Mouse (Mus musculus): Measurements from ENCODE around the gene Serinc3. TPM values are rescaled to one million over a fixed set of nuclear protein-coding genes. Genes with fewer than 3 reads are reported as not detected.
A peak's percentile ranks its signal among the peaks of the same experiment; 100 is the strongest.

Gene Serinc3
- polyA plus RNA-seq, 1 experiment from 2014 or later = 92.7 TPM

DNA sequence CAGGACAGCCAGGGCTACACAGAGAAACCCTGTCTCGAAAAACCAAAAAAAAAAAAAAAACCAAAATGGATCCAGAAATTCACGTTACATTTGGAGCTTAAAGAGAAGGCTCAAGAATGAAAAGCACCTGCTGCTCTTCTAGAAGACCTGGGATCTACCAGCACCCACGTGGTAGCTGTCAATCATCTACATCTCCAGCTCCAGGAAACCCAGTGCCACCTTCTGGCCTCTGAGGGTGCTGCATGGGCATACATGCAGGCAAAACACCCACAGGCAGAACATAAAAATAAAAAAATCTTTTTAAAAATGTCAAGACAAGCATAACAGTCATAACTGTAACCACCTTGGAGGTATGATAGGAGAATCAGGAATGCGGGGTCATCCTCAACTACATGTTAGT is 47.3 kb downstream of the Serinc3 start:
- no peaks in the 10 kb centered on the region for H3K27me3 ChIP-seq (ENCODE audit: insufficient read depth, low read length)
- H3K4me3 ChIP-seq (ENCODE audit: low read depth, low read length) = no peak overlapping the region
- no peaks in the 10 kb centered on the region for H3K9me3 ChIP-seq (ENCODE audit: low read length)
- H3K4me1 ChIP-seq (ENCODE audit: insufficient read depth) = peaks cover 40% of the 10 kb centered on the region
- H3K36me3 ChIP-seq (replicated peaks; ENCODE audit: insufficient read depth, low read length) = no peaks in the 10 kb centered on the region
- TF ChIP-seq CTCF (IDR thresholded peaks at IDR 0.05; ENCODE audit: low read depth) (peak; percentile 80), EP300 (IDR thresholded peaks at IDR 0.05; ENCODE audit: low read depth) (no peak)
- H3K27ac ChIP-seq (ENCODE audit: low read depth) = peak overlapping the region; percentile 95
- ATAC-seq = no peak
- H3K4me2 ChIP-seq (ENCODE audit: low read depth, low read length) = no peak overlapping the region
- peak; percentile 82 for DNase-seq
- H3K9ac ChIP-seq (replicated peaks) = no peak overlapping the region
- 51% methylated on average over 4 of the region's 4 CpGs for WGBS (ENCODE audit: insufficient replicate concordance)

DNA sequence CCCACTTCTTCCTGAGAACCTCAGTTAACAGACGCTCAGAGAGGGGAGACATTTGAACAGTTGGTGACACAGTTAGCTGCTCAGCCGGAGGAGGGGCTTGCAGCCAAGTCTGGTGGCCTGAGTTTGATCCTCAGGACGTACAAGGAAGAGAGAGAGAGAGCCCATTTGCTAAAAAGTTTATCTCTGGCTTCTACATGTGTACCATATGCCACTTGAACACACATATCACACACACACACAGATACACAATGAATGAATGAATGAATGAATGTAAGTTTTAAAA is 48.1 kb downstream of the Serinc3 start:
- Histone ChIP-seq H3K9me3 (ENCODE audit: low read length) (no peaks in the 10 kb centered on the region), H3K4me3 (ENCODE audit: low read depth, low read length) (no peak overlapping the region), H3K9ac (replicated peaks) (0 out of 2 replicates have a peak overlapping the region, but pooled peaks have one; percentile 6), H3K36me3 (replicated peaks; ENCODE audit: insufficient read depth, low read length) (no peaks in the 10 kb centered on the region), H3K27me3 (ENCODE audit: insufficient read depth, low read length) (no peaks in the 10 kb centered on the region), H3K27ac (ENCODE audit: low read depth) (peak overlapping the region; percentile 95), H3K4me1 (ENCODE audit: insufficient read depth) (peaks cover 36% of the 10 kb centered on the region), H3K4me2 (ENCODE audit: low read depth, low read length) (no peak overlapping the region)
- TF ChIP-seq CTCF (IDR thresholded peaks at IDR 0.05; ENCODE audit: low read depth) (no peak), EP300 (IDR thresholded peaks at IDR 0.05; ENCODE audit: low read depth) (no peak)
- no peak for ATAC-seq
- 25% methylated on average over 3 of the region's 3 CpGs for WGBS (ENCODE audit: insufficient replicate concordance)
- no peak for DNase-seq

DNA sequence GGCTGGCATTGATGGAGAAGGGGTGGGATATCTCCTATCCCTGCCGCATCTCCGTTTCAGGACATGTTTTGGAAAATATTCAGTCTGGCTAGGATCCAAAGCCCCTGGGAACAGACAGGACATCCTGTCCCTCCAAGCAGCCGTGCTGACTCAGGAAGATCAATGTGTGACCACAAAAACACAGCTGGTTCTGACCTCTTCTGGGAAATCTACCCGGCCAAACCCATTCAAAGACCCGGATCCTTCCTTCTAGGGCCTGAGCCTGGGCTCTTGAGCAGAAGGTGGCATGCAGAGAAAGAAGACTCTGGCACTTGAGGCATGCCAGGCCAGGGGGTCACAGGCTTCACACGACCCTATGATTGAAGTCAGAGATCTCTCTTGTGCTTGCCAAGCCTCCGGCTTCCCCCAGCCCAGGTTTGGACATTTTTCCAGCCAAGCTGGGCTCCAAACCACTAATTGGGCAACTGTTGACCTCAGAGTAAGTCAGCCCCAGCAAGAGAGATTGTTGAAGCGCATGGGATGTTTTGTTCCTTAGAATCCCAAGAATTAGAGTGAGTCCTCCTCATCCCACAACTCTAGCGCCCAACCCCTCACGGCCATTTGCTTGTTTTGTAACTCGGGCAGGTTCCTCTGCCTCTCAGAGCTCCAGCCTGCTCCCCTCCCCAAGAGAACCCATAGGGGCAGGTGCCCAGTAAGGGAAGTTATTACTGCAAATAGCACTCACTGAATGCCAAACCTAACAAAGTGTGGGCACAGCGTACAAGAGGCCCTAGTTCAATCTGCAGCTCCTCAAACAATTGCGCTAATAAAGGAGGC is 48.7 kb downstream of the Serinc3 start:
- Histone ChIP-seq H3K9ac (replicated peaks) (peak overlapping the region; percentile 6; the same call in 1 of the 2 replicates), H3K27me3 (ENCODE audit: insufficient read depth, low read length) (no peaks in the 10 kb centered on the region), H3K9me3 (ENCODE audit: low read length) (no peaks in the 10 kb centered on the region), H3K4me3 (ENCODE audit: low read depth, low read length) (no peak overlapping the region), H3K36me3 (replicated peaks; ENCODE audit: insufficient read depth, low read length) (no peaks in the 10 kb centered on the region), H3K27ac (ENCODE audit: low read depth) (peak overlapping the region; percentile 95), H3K4me1 (ENCODE audit: insufficient read depth) (peaks cover 34% of the 10 kb centered on the region), H3K4me2 (ENCODE audit: low read depth, low read length) (no peak overlapping the region)
- DNase-seq = peak; percentile 78
- WGBS (ENCODE audit: insufficient replicate concordance) = 38% methylated on average over 13 of the region's 13 CpGs
- ATAC-seq = peak; percentile 82
- peak; percentile 98 for TF ChIP-seq EP300 (IDR thresholded peaks at IDR 0.05; ENCODE audit: low read depth)
- no peak for TF ChIP-seq CTCF (IDR thresholded peaks at IDR 0.05; ENCODE audit: low read depth)

DNA sequence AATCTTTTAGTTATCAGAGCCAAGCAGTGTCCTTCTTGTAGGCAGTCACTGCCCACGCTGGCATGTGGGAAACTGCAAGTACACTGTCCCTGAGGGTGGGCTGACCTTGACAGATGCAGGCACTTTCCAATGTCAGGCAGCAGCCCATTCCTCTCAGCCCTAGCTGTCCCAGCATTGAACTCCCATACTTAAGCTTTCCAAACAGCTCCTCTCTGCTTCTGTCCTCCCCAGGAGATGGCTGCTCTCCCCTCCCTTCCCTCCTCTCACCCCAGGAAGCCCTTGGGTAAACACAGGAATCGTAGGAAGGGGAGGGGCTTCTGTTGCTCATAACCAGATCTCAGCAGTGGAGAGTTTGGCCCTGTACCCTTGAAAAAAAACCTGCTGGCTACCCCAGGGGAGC is 49.8 kb downstream of the Serinc3 start:
- ATAC-seq = no peak

DNA sequence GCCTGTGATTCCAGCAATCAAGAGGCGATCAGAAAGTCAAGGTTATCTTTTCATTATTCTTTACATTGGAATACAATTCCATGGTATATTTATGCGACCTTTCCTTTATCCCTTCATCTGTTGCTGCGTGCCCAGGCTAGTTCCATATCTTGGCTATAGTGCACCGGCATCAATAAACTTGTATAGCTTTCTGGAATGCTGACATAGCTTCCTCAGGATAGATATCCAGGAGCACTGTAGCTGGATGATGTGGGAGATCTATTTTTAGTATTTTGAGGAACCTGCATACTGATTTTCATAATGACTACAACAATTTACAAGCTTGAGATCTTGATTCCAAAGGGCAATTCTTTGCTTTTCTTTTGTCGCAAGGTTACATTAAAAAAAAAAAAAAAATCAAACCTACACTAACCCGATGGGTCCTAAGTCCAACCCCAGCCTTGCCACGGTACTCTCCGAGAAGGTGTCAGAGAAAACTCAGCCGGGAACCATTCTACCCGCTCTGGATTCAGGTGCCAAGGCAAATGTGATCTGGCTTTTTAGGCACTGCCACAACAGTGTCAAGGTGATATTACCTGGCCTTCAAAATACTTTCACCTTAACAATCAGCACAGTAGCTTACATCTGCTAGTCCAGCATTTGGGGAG is 51.2 kb downstream of the Serinc3 start:
- Histone ChIP-seq H3K4me1 (ENCODE audit: insufficient read depth) (peaks cover 54% of the 10 kb centered on the region), H3K36me3 (replicated peaks; ENCODE audit: insufficient read depth, low read length) (no peaks in the 10 kb centered on the region), H3K4me3 (ENCODE audit: low read depth, low read length) (no peak overlapping the region), H3K9me3 (ENCODE audit: low read length) (no peaks in the 10 kb centered on the region), H3K27ac (ENCODE audit: low read depth) (peak overlapping the region; percentile 95), H3K9ac (replicated peaks) (0 out of 2 replicates have a peak overlapping the region, but pooled peaks have one; percentile 13), H3K27me3 (ENCODE audit: insufficient read depth, low read length) (no peaks in the 10 kb centered on the region), H3K4me2 (ENCODE audit: low read depth, low read length) (no peak overlapping the region)
- TF ChIP-seq EP300 (IDR thresholded peaks at IDR 0.05; ENCODE audit: low read depth) (no peak), CTCF (IDR thresholded peaks at IDR 0.05; ENCODE audit: low read depth) (no peak)
- 63% methylated on average over 10 of the region's 10 CpGs for WGBS (ENCODE audit: insufficient replicate concordance)
- no peak for DNase-seq
- ATAC-seq = no peak

More for the DNA sequence above, 49.8 kb downstream of the Serinc3 start:
- Histone ChIP-seq H3K27me3 (ENCODE audit: insufficient read depth, low read length) (no peaks in the 10 kb centered on the region), H3K4me1 (ENCODE audit: insufficient read depth) (peaks cover 45% of the 10 kb centered on the region), H3K36me3 (replicated peaks; ENCODE audit: insufficient read depth, low read length) (no peaks in the 10 kb centered on the region), H3K4me2 (ENCODE audit: low read depth, low read length) (no peak overlapping the region), H3K4me3 (ENCODE audit: low read depth, low read length) (no peak overlapping the region), H3K9me3 (ENCODE audit: low read length) (no peaks in the 10 kb centered on the region), H3K27ac (ENCODE audit: low read depth) (peak overlapping the region; percentile 95), H3K9ac (replicated peaks) (no peak overlapping the region)
- DNase-seq = no peak
- 32% methylated on average over 2 of the region's 2 CpGs for WGBS (ENCODE audit: insufficient replicate concordance)
- TF ChIP-seq EP300 (IDR thresholded peaks at IDR 0.05; ENCODE audit: low read depth) (no peak), CTCF (IDR thresholded peaks at IDR 0.05; ENCODE audit: low read depth) (no peak)

DNA sequence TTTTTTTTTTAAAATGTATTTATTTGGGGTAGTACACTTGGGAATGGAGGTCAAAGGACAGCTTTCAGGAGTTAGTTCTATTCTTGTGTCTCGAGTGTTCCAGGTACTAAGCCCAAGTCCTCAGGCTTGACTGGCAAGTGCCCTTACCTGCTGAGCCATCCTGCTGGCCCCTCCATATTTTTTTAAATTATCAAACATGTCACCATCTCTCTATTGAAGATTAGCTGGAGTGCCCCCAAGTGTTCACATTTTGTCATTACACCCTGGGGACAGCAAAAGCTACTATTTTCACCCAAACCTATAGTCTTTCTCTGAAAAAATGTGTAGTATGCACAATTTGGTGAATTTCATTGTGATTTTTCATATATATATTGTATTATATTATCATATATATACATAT is 52.8 kb downstream of the Serinc3 start:
- DNase-seq = peak; percentile 59
- Histone ChIP-seq H3K4me2 (ENCODE audit: low read depth, low read length) (no peak overlapping the region), H3K4me1 (ENCODE audit: insufficient read depth) (peaks cover 52% of the 10 kb centered on the region), H3K36me3 (replicated peaks; ENCODE audit: insufficient read depth, low read length) (no peaks in the 10 kb centered on the region), H3K9ac (replicated peaks) (no peak overlapping the region), H3K4me3 (ENCODE audit: low read depth, low read length) (no peak overlapping the region), H3K9me3 (ENCODE audit: low read length) (no peaks in the 10 kb centered on the region), H3K27me3 (ENCODE audit: insufficient read depth, low read length) (no peaks in the 10 kb centered on the region), H3K27ac (ENCODE audit: low read depth) (peak overlapping the region; percentile 61)
- no peak for ATAC-seq
- 74% methylated on average over 1 of the region's 1 CpGs for WGBS (ENCODE audit: insufficient replicate concordance)
- TF ChIP-seq EP300 (IDR thresholded peaks at IDR 0.05; ENCODE audit: low read depth) (no peak), CTCF (IDR thresholded peaks at IDR 0.05; ENCODE audit: low read depth) (peak; percentile 64)
